Mouse (Mus musculus) stomach, postnatal 0 days (tissue): ENCODE measurements around the gene Mbnl2. TPM values are rescaled to one million over a fixed set of nuclear protein-coding genes. Genes with fewer than 3 reads are reported as not detected.

ENCODE experiments used
- ATAC-seq: fragments of 200-750 bp; cut with Nextera tagmentation; 2 replicates; pipeline ENCODE4 v1.8.0; 2017; ENCODE audit not compliant: low FRiP score, low TSS enrichment
- DNase-seq: peaks from one replicate; pipeline ENCODE4 v3.0.0-alpha.2; 2016; ENCODE audit warnings: low spot score
- H3K27ac ChIP-seq: fragments of 300-500 bp; sonication (generic); replicated peaks from 2 replicates; pipeline ENCODE4 v1.5.1; 2014; ENCODE audit warnings: mild to moderate bottlenecking, control low read depth
- H3K27me3 ChIP-seq: fragments of 300-500 bp; sonication (generic); 2 replicates; pipeline ENCODE4 v1.6.1; 2014; ENCODE audit warnings: low read length; ENCODE audit not compliant: control insufficient read depth, insufficient read depth
- H3K36me3 ChIP-seq: fragments of 300-500 bp; sonication (generic); 2 replicates; pipeline ENCODE4 v1.6.1; 2014; ENCODE audit warnings: low read length, mixed read lengths; ENCODE audit not compliant: control insufficient read depth, insufficient read depth
- H3K4me1 ChIP-seq: fragments of 300-500 bp; sonication (generic); replicated peaks from 2 replicates; pipeline ENCODE4 v1.6.1; 2014; ENCODE audit warnings: antibody characterized with exemption; ENCODE audit not compliant: control insufficient read depth, insufficient read depth
- H3K4me2 ChIP-seq: fragments of 300-500 bp; sonication (generic); replicated peaks from 2 replicates; pipeline ENCODE4 v1.6.1; 2014; ENCODE audit warnings: low read depth, mild to moderate bottlenecking, control low read depth, moderate library complexity
- H3K4me3 ChIP-seq: fragments of 300-500 bp; sonication (generic); 2 replicates; pipeline ENCODE4 v1.5.1; 2014; ENCODE audit warnings: low read depth, low read length, control low read depth
- H3K9ac ChIP-seq: fragments of 300-500 bp; sonication (generic); 2 replicates; pipeline ENCODE4 v1.6.1; 2014; ENCODE audit warnings: mild to moderate bottlenecking, low read length, control low read depth, mixed read lengths
- H3K9me3 ChIP-seq: fragments of 300-500 bp; sonication (generic); 2 replicates; pipeline ENCODE4 v1.6.1; 2016; ENCODE audit warnings: low read length; ENCODE audit not compliant: control insufficient read depth
- CTCF ChIP-seq: IDR thresholded peaks from 2 replicates; pipeline ENCODE4 v1.5.1; 2016; ENCODE audit warnings: antibody characterized with exemption, low read depth, mild to moderate bottlenecking, moderate library complexity
- EP300 ChIP-seq: optimal IDR thresholded peaks from 2 replicates; pipeline ENCODE3; 2016; ENCODE audit warnings: antibody characterized with exemption
- WGBS: fragments of 180-500 bp; shearing (Covaris S2); extraction: QIAGEN DNeasy Blood & Tissue Kit; methylation state at CpG from one replicate; pipeline ENCODE4 v1.1.7; 2014; 5-methylcytosine and 5-hydroxymethylcytosine counted together
- polyA plus RNA-seq: library from polyadenylated mRNA; unstranded; fragments of >200 nt; fragmentation: Nextera tagmentation; extraction: Ambion mirVana; gene quantifications from 2 replicates; pipeline ENCODE4 v1.2.1, GENCODE M21; 2015

Mbnl2 gene
- polyA plus RNA-seq, 1 experiment from 2014 or later = 104 TPM

GRCm38 (mm10) chr14:120261606-120262005 lies 13.9 kb upstream of the Mbnl2 start:
- ATAC-seq (no peak), DNase-seq (no peak)
- no peaks in the 10 kb centered on the region for H3K36me3 ChIP-seq
- H3K4me2 ChIP-seq = no peak overlapping the region
- no peak overlapping the region for H3K27ac ChIP-seq
- no peaks in the 10 kb centered on the region for H3K4me1 ChIP-seq
- TF ChIP-seq CTCF (no peak), EP300 (no peak)
- WGBS = 91% methylated on average over 11 of the region's 11 CpGs
- H3K9me3 ChIP-seq = no peaks in the 10 kb centered on the region
- no peaks in the 10 kb centered on the region for H3K27me3 ChIP-seq
- H3K4me3 ChIP-seq = no peak overlapping the region
- no peak overlapping the region for H3K9ac ChIP-seq

GRCm38 (mm10) chr14:120262660-120263379 lies 12.6 kb upstream of the Mbnl2 start:
- DNase-seq (no peak), ATAC-seq (no peak)
- Histone ChIP-seq H3K27me3 (no peaks in the 10 kb centered on the region), H3K4me2 (no peak overlapping the region), H3K4me3 (no peak overlapping the region), H3K36me3 (no peaks in the 10 kb centered on the region), H3K27ac (no peak overlapping the region), H3K9ac (no peak overlapping the region), H3K4me1 (no peaks in the 10 kb centered on the region), H3K9me3 (no peaks in the 10 kb centered on the region)
- TF ChIP-seq EP300 = no peak
- no peak for TF ChIP-seq CTCF
- 88% methylated on average over 14 of the region's 14 CpGs for WGBS

GRCm38 (mm10) chr14:120263380-120264135 lies 11.9 kb upstream of the Mbnl2 start:
- no peak overlapping the region for H3K27ac ChIP-seq
- TF ChIP-seq CTCF = peak; percentile 76
- no peak for TF ChIP-seq EP300
- no peaks in the 10 kb centered on the region for H3K27me3 ChIP-seq
- H3K4me1 ChIP-seq = no peaks in the 10 kb centered on the region
- 78% methylated on average over 11 of the region's 11 CpGs for WGBS
- ATAC-seq (no peak), DNase-seq (peak; percentile 56)
- H3K9ac ChIP-seq = no peak overlapping the region
- H3K36me3 ChIP-seq = no peaks in the 10 kb centered on the region
- no peak overlapping the region for H3K4me2 ChIP-seq
- H3K4me3 ChIP-seq = no peak overlapping the region
- H3K9me3 ChIP-seq = no peaks in the 10 kb centered on the region

- Histone ChIP-seq H3K9me3 (no peaks in the 10 kb centered on the region), H3K4me3 (no peak overlapping the region), H3K4me1 (no peaks in the 10 kb centered on the region), H3K36me3 (no peaks in the 10 kb centered on the region), H3K4me2 (no peak overlapping the region), H3K9ac (no peak overlapping the region), H3K27ac (no peak overlapping the region), H3K27me3 (no peaks in the 10 kb centered on the region)
- no peak for DNase-seq
- no peak for TF ChIP-seq CTCF
- no peak for TF ChIP-seq EP300
- no peak for ATAC-seq
Measured at GRCm38 (mm10) chr14:120265886-120266285, 9.6 kb upstream of the Mbnl2 start.

GRCm38 (mm10) chr14:120267130-120267529 lies 8.3 kb upstream of the Mbnl2 start:
- DNase-seq = no peak
- 93% methylated on average over 4 of the region's 4 CpGs for WGBS

GRCm38 (mm10) chr14:120270031-120270430 lies 5.4 kb upstream of the Mbnl2 start:
- Histone ChIP-seq H3K9ac (no peak overlapping the region), H3K4me3 (no peak overlapping the region), H3K4me1 (no peaks in the 10 kb centered on the region), H3K9me3 (no peaks in the 10 kb centered on the region), H3K36me3 (no peaks in the 10 kb centered on the region), H3K27ac (no peak overlapping the region), H3K4me2 (no peak overlapping the region), H3K27me3 (no peaks in the 10 kb centered on the region)
- TF ChIP-seq EP300 (no peak), CTCF (no peak)
- DNase-seq (no peak), ATAC-seq (no peak)
- WGBS = 63% methylated on average over 3 of the region's 3 CpGs

More at GRCm38 (mm10) chr14:120267130-120267529, 8.3 kb upstream of the Mbnl2 start:
- no peak overlapping the region for H3K4me3 ChIP-seq
- H3K9me3 ChIP-seq = no peaks in the 10 kb centered on the region
- no peak for ATAC-seq
- no peak overlapping the region for H3K9ac ChIP-seq
- H3K4me2 ChIP-seq = no peak overlapping the region
- no peak for TF ChIP-seq EP300
- no peak for TF ChIP-seq CTCF
- H3K36me3 ChIP-seq = no peaks in the 10 kb centered on the region
- H3K27ac ChIP-seq = no peak overlapping the region
- H3K4me1 ChIP-seq = no peaks in the 10 kb centered on the region
- no peaks in the 10 kb centered on the region for H3K27me3 ChIP-seq
